ENCODE assay signal across 18 mouse cellular contexts in genomic region chr19:25674744-25675143, GRCm38 (mm10). TPM values are rescaled to one million over a fixed set of nuclear protein-coding genes. Genes with fewer than 3 reads are reported as not detected.
DNase-seq lines count a peak whose midpoint lies in the region; ATAC-seq lines count a peak whose summit lies in the region.
"Had no signal": no experiment of that assay in that cellular context is flagged by ENCODE, and none has a peak within 500 bp of the region (broad histone marks: within the 10 kb centered on the region; RNA-seq: fewer than 3 reads in every experiment).

No protein-coding gene starts in this region.

- no peak overlapping the region for H3K27ac ChIP-seq in heart, embryonic 15.5 days
- no peak overlapping the region for H3K27ac ChIP-seq in midbrain, embryonic 11.5 days (ENCODE audit: low read depth, low read length)
- no peak overlapping the region for H3K27ac ChIP-seq in midbrain, embryonic 15.5 days
- H3K27ac ChIP-seq in embryonic facial prominence, embryonic 15.5 days (replicated peaks): no peak overlapping the region
- no peak overlapping the region for H3K27ac ChIP-seq in stomach, embryonic 16.5 days (ENCODE audit: low read length)
- H3K27ac ChIP-seq: intestine, embryonic 15.5 days; left cerebral cortex, adult 2 months; liver, embryonic 14.5 days; macrophage had no signal

- no peaks in the 10 kb centered on the region for H3K9me3 ChIP-seq in heart, embryonic 15.5 days (replicated peaks)
- no peaks in the 10 kb centered on the region for H3K9me3 ChIP-seq in midbrain, embryonic 11.5 days (ENCODE audit: control insufficient read depth, low read length)
- no peaks in the 10 kb centered on the region for H3K9me3 ChIP-seq in midbrain, embryonic 15.5 days
- H3K9me3 ChIP-seq in embryonic facial prominence, embryonic 15.5 days (replicated peaks): no peaks in the 10 kb centered on the region
- H3K9me3 ChIP-seq in stomach, embryonic 16.5 days (replicated peaks; ENCODE audit: control insufficient read depth, low read length): no peaks in the 10 kb centered on the region
- H3K9me3 ChIP-seq: intestine, embryonic 15.5 days had no signal

- 0 out of 2 replicates have a peak overlapping the region, but pooled peaks have one; percentile 93 for H3K4me2 ChIP-seq in heart, embryonic 15.5 days
- H3K4me2 ChIP-seq in midbrain, embryonic 11.5 days: no peak overlapping the region
- H3K4me2 ChIP-seq in midbrain, embryonic 15.5 days: no peak overlapping the region
- 0 out of 2 replicates have a peak overlapping the region, but pooled peaks have one; percentile 15 for H3K4me2 ChIP-seq in embryonic facial prominence, embryonic 15.5 days (replicated peaks)
- H3K4me2 ChIP-seq in stomach, embryonic 16.5 days (ENCODE audit: low read depth, low read length): peak overlapping the region; percentile 73; the same call in 1 of the 2 replicates

- DNase-seq in heart, adult 9 months (ENCODE audit: low spot score in 2 of 2): no peak
- DNase-seq in midbrain, embryonic 11.5 days (ENCODE audit: low spot score, missing footprints): peak; percentile 89
- DNase-seq in cerebellum, postnatal 4 days (ENCODE audit: low spot score in 2 of 2): no peak
- DNase-seq: cerebellum, adult 11-12 months; gastrocnemius, postnatal 36 days; heart, postnatal 36 days; kidney, postnatal 10 days; right cerebral cortex, postnatal 4 days; thymus, adult 2 months had no signal

- no peak overlapping the region for H3K9ac ChIP-seq in heart, embryonic 15.5 days
- no peak overlapping the region for H3K9ac ChIP-seq in midbrain, embryonic 11.5 days (ENCODE audit: low read length)
- no peak overlapping the region for H3K9ac ChIP-seq in midbrain, embryonic 15.5 days
- no peak overlapping the region for H3K9ac ChIP-seq in embryonic facial prominence, embryonic 15.5 days
- H3K9ac ChIP-seq in stomach, embryonic 16.5 days (ENCODE audit: low read length): no peak overlapping the region
- H3K9ac ChIP-seq: intestine, embryonic 15.5 days; liver, embryonic 14.5 days had no signal

- no peak for ATAC-seq in heart, embryonic 15.5 days (replicated peaks; ENCODE audit: insufficient number of reproducible peaks, insufficient read depth, low FRiP score, low read depth)
- ATAC-seq in midbrain, embryonic 11.5 days (ENCODE audit: low FRiP score): no peak
- no peak for ATAC-seq in midbrain, embryonic 15.5 days (replicated peaks)
- no peak for ATAC-seq in embryonic facial prominence, embryonic 15.5 days (ENCODE audit: insufficient number of reproducible peaks, low FRiP score, low TSS enrichment, low read depth)
- ATAC-seq in stomach, embryonic 16.5 days (ENCODE audit: insufficient read depth, low FRiP score): no peak
- no peak for ATAC-seq in megakaryocyte, adult 5-6 weeks (ENCODE audit: poor library complexity, severe bottlenecking)
- ATAC-seq: intestine, embryonic 15.5 days had no signal

- peaks cover 88% of the 10 kb centered on the region for H3K27me3 ChIP-seq in heart, embryonic 15.5 days
- peaks cover 83% of the 10 kb centered on the region for H3K27me3 ChIP-seq in midbrain, embryonic 11.5 days (ENCODE audit: control insufficient read depth, insufficient read depth, low read length)
- H3K27me3 ChIP-seq in midbrain, embryonic 15.5 days (replicated peaks): peaks cover 85% of the 10 kb centered on the region
- H3K27me3 ChIP-seq in embryonic facial prominence, embryonic 15.5 days: peaks cover 88% of the 10 kb centered on the region
- peaks cover 58% of the 10 kb centered on the region for H3K27me3 ChIP-seq in stomach, embryonic 16.5 days (ENCODE audit: control insufficient read depth, insufficient read depth, low read length)

- peaks cover 29% of the 10 kb centered on the region for H3K4me1 ChIP-seq in heart, embryonic 15.5 days (replicated peaks)
- peaks cover 10% of the 10 kb centered on the region; the same call in 1 of the 2 replicates for H3K4me1 ChIP-seq in midbrain, embryonic 11.5 days (ENCODE audit: control insufficient read depth, insufficient read depth, low read length)
- H3K4me1 ChIP-seq in midbrain, embryonic 15.5 days: peaks cover 24% of the 10 kb centered on the region
- H3K4me1 ChIP-seq in embryonic facial prominence, embryonic 15.5 days: peaks cover 18% of the 10 kb centered on the region
- H3K4me1 ChIP-seq in stomach, embryonic 16.5 days (ENCODE audit: control insufficient read depth, insufficient read depth, low read length): peaks cover 8% of the 10 kb centered on the region; the same call in 1 of the 2 replicates

- peak overlapping the region; percentile 59; the same call in 1 of the 2 replicates for H3K4me3 ChIP-seq in heart, embryonic 15.5 days
- no peak overlapping the region for H3K4me3 ChIP-seq in midbrain, embryonic 11.5 days (ENCODE audit: low read depth, low read length)
- H3K4me3 ChIP-seq in midbrain, embryonic 15.5 days: no peak overlapping the region
- H3K4me3 ChIP-seq in embryonic facial prominence, embryonic 15.5 days (replicated peaks): peak overlapping the region; percentile 47
- H3K4me3 ChIP-seq in stomach, embryonic 16.5 days (replicated peaks; ENCODE audit: low read length): no peak overlapping the region
- H3K4me3 ChIP-seq: left cerebral cortex, adult 2 months had no signal

- WGBS in heart, embryonic 15.5 days: 3% methylated on average over 8 of the region's 8 CpGs
- 0% methylated on average over 8 of the region's 8 CpGs for WGBS in midbrain, embryonic 11.5 days
- 3% methylated on average over 8 of the region's 8 CpGs for WGBS in midbrain, embryonic 15.5 days
- 4% methylated on average over 8 of the region's 8 CpGs for WGBS in embryonic facial prominence, embryonic 15.5 days
- 8% methylated on average over 8 of the region's 8 CpGs for WGBS in stomach, embryonic 16.5 days

- no peaks in the 10 kb centered on the region for H3K36me3 ChIP-seq in heart, embryonic 15.5 days
- no peaks in the 10 kb centered on the region for H3K36me3 ChIP-seq in midbrain, embryonic 11.5 days (ENCODE audit: control insufficient read depth, insufficient read depth, low read length)
- no peaks in the 10 kb centered on the region for H3K36me3 ChIP-seq in midbrain, embryonic 15.5 days (replicated peaks)
- no peaks in the 10 kb centered on the region for H3K36me3 ChIP-seq in embryonic facial prominence, embryonic 15.5 days
- H3K36me3 ChIP-seq in stomach, embryonic 16.5 days (ENCODE audit: control insufficient read depth, insufficient read depth, low read length): no peaks in the 10 kb centered on the region
- H3K36me3 ChIP-seq: intestine, embryonic 15.5 days had no signal

RNA-seq across cellular contexts. Expression of gene Dmrt2, which starts 2.5 kb away (rescaled TPM):
- 0.79 and 4.9 TPM in 2 replicates for polyA plus RNA-seq in heart, embryonic 15.5 days (2015; fragmentation: Nextera tagmentation; extraction: Ambion mirVana)
- polyA plus RNA-seq in midbrain, embryonic 11.5 days (2014; fragmentation: Nextera tagmentation; extraction: Ambion mirVana): 0.20 TPM in 1 of 2 replicates, not detected in the other
- polyA plus RNA-seq in midbrain, embryonic 15.5 days (2015; fragmentation: Nextera tagmentation; extraction: Ambion mirVana): 0.06 TPM in 1 of 2 replicates, not detected in the other
- 8.9 and 9.6 TPM in 2 replicates for polyA plus RNA-seq in embryonic facial prominence, embryonic 15.5 days (2015; fragmentation: Nextera tagmentation; extraction: Ambion mirVana)
- 0.71 and 1.0 TPM in 2 replicates for polyA plus RNA-seq in stomach, embryonic 16.5 days (2015; fragmentation: Nextera tagmentation; extraction: Ambion mirVana)
- not detected in 2 replicates for total RNA-seq in megakaryocyte, adult 5-6 weeks (2015)
- total RNA-seq in megakaryocyte, adult 5-6 weeks (2017): not detected in 2 replicates
- total RNA-seq: heart, postnatal 36 days had no signal
- polyA plus RNA-seq: macrophage had no signal

Comparison
In these comparisons a context has a peak if more than half of its experiments do, and no peak if none do; other contexts are left out.
1. H3K4me2 ChIP-seq: peak in heart, embryonic 15.5 days (single experiment), embryonic facial prominence, embryonic 15.5 days (single experiment) and stomach, embryonic 16.5 days (single experiment); none in midbrain, embryonic 11.5 days (single experiment) and midbrain, embryonic 15.5 days (single experiment).
2. H3K4me3 ChIP-seq: peak in heart, embryonic 15.5 days (single experiment) and embryonic facial prominence, embryonic 15.5 days (single experiment); none in midbrain, embryonic 11.5 days (single experiment), midbrain, embryonic 15.5 days (single experiment) and stomach, embryonic 16.5 days (single experiment).